Mouse (Mus musculus): Measurements from ENCODE around the gene Hpd. TPM values are rescaled to one million over a fixed set of nuclear protein-coding genes. Genes with fewer than 3 reads are reported as not detected.

The Hpd gene
- polyA plus RNA-seq, 1 experiment from 2014 or later, result 0.46 TPM

DNA sequence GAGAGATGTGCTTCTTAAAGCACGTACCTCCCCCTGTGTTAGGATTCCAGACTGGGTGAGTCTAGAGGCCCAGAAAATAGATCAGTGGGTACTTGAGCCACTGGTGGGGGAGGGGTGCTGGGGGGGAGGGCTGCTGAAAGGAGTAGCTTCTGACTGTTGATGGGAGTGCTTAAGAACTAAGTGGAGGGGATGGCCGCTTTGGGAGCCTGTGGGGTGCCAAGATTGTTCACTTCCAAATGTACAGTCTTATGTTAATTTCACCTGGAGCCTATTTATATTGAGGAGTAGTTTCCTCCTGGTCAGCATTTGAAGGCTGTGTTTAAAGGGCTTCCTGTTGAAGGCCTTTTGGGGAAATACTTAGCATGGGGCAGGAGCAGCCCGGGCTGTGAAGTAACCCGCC is 24.6 kb downstream of the Hpd start:
- peaks cover 77% of the 10 kb centered on the region for H3K36me3 ChIP-seq (ENCODE audit: control insufficient read depth, insufficient read depth)
- H3K4me1 ChIP-seq (ENCODE audit: control insufficient read depth, insufficient read depth, low read length), result no peaks in the 10 kb centered on the region
- H3K4me3 ChIP-seq (ENCODE audit: low read length), result no peak overlapping the region
- H3K9ac ChIP-seq (ENCODE audit: low read length), result no peak overlapping the region
- no peak overlapping the region for H3K27ac ChIP-seq (ENCODE audit: low read length)
- WGBS, result 63% methylated on average over 4 of the region's 4 CpGs
- H3K4me2 ChIP-seq (ENCODE audit: low read depth, low read length), result no peak overlapping the region
- H3K9me3 ChIP-seq (replicated peaks; ENCODE audit: control insufficient read depth, low read length), result no peaks in the 10 kb centered on the region
- no peak for ATAC-seq (replicated peaks; ENCODE audit: extremely low read depth, insufficient read depth, low FRiP score)
- H3K27me3 ChIP-seq (ENCODE audit: control insufficient read depth, insufficient read depth, low read length), result no peaks in the 10 kb centered on the region

- Histone ChIP-seq H3K36me3 (ENCODE audit: control insufficient read depth, insufficient read depth) (peaks cover 75% of the 10 kb centered on the region), H3K4me2 (ENCODE audit: low read depth, low read length) (no peak overlapping the region), H3K9me3 (replicated peaks; ENCODE audit: control insufficient read depth, low read length) (no peaks in the 10 kb centered on the region), H3K27me3 (ENCODE audit: control insufficient read depth, insufficient read depth, low read length) (no peaks in the 10 kb centered on the region), H3K9ac (ENCODE audit: low read length) (no peak overlapping the region), H3K4me1 (ENCODE audit: control insufficient read depth, insufficient read depth, low read length) (no peaks in the 10 kb centered on the region), H3K27ac (ENCODE audit: low read length) (no peak overlapping the region), H3K4me3 (ENCODE audit: low read length) (no peak overlapping the region)
- whole genome bisulfite sequencing, result 89% methylated on average over 12 of the region's 12 CpGs
- no peak for ATAC-seq (replicated peaks; ENCODE audit: extremely low read depth, insufficient read depth, low FRiP score)
Observed at GRCm38 (mm10) chr5:123156763-123157162, 25.8 kb downstream of the Hpd start.

- Histone ChIP-seq H3K9ac (ENCODE audit: low read length) (no peak overlapping the region), H3K27me3 (ENCODE audit: control insufficient read depth, insufficient read depth, low read length) (no peaks in the 10 kb centered on the region), H3K4me3 (ENCODE audit: low read length) (no peak overlapping the region), H3K36me3 (ENCODE audit: control insufficient read depth, insufficient read depth) (peaks cover 62% of the 10 kb centered on the region), H3K27ac (ENCODE audit: low read length) (no peak overlapping the region), H3K4me1 (ENCODE audit: control insufficient read depth, insufficient read depth, low read length) (peaks cover 11% of the 10 kb centered on the region), H3K9me3 (replicated peaks; ENCODE audit: control insufficient read depth, low read length) (no peaks in the 10 kb centered on the region), H3K4me2 (ENCODE audit: low read depth, low read length) (no peak overlapping the region)
- WGBS, result 35% methylated on average over 7 of the region's 7 CpGs
- ATAC-seq (replicated peaks; ENCODE audit: extremely low read depth, insufficient read depth, low FRiP score), result no peak; the same call in 1 of the 2 replicates
Observed at GRCm38 (mm10) chr5:123155425-123155824, 27.1 kb downstream of the Hpd start.

DNA sequence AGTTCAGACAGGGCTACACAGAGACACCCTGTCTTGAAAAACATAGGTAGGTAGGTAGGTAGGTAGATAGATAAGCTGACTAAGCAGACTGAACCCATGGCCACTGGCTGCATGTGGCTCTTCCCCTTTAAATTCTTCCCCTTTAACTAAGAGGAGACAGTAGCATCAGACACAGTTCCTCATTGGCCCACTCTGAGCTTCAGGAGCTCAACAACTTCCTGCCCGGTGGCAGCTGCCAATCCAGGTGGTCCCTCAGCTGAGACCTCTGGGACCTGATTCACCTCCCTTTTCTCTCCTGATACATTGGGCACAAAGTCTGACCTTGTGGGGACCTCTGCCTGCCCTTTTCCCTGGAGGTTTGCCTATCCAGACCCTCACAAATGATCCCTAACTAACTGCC is 29.6 kb downstream of the Hpd start:
- no peaks in the 10 kb centered on the region for H3K9me3 ChIP-seq (replicated peaks; ENCODE audit: control insufficient read depth, low read length)
- H3K36me3 ChIP-seq (ENCODE audit: control insufficient read depth, insufficient read depth), result peaks cover 46% of the 10 kb centered on the region
- no peaks in the 10 kb centered on the region for H3K27me3 ChIP-seq (ENCODE audit: control insufficient read depth, insufficient read depth, low read length)
- WGBS, result 73% methylated on average over 1 of the region's 1 CpGs
- H3K27ac ChIP-seq (ENCODE audit: low read length), result no peak overlapping the region
- no peak overlapping the region for H3K4me3 ChIP-seq (ENCODE audit: low read length)
- H3K4me2 ChIP-seq (ENCODE audit: low read depth, low read length), result no peak overlapping the region
- no peak for ATAC-seq (replicated peaks; ENCODE audit: extremely low read depth, insufficient read depth, low FRiP score)
- no peak overlapping the region for H3K9ac ChIP-seq (ENCODE audit: low read length)
- peaks cover 24% of the 10 kb centered on the region for H3K4me1 ChIP-seq (ENCODE audit: control insufficient read depth, insufficient read depth, low read length)

DNA sequence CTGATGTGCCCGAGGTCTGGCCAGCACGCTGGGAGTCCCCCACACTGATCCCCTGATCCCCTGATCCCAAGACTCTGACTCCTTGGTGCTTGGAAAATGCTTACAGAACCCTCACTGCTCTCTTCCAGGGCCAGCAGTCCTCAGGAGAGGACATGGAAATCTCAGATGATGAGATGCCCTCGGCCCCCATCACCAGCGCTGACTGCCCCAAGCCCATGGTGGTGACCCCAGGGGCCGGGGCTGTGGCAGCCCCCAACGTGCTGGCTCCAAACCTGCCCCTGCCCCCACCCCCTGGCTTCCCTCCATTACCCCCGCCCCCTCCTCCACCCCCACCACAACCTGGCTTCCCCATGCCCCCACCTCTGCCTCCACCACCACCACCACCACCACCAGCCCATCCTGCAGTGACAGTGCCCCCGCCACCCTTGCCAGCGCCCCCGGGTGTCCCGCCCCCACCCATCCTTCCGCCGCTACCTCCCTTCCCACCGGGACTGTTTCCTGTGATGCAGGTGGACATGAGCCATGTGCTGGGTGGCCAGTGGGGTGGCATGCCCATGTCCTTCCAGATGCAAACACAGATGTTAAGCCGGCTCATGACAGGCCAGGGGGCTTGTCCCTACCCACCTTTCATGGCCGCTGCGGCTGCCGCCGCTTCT is 30.7 kb downstream of the Hpd start:
- Histone ChIP-seq H3K4me2 (ENCODE audit: low read depth, low read length) (no peak overlapping the region), H3K9me3 (replicated peaks; ENCODE audit: control insufficient read depth, low read length) (no peaks in the 10 kb centered on the region), H3K9ac (ENCODE audit: low read length) (no peak overlapping the region), H3K4me1 (ENCODE audit: control insufficient read depth, insufficient read depth, low read length) (peaks cover 24% of the 10 kb centered on the region), H3K27ac (ENCODE audit: low read length) (no peak overlapping the region), H3K27me3 (ENCODE audit: control insufficient read depth, insufficient read depth, low read length) (no peaks in the 10 kb centered on the region), H3K4me3 (ENCODE audit: low read length) (no peak overlapping the region), H3K36me3 (ENCODE audit: control insufficient read depth, insufficient read depth) (peaks cover 44% of the 10 kb centered on the region)
- WGBS, result 88% methylated on average over 16 of the region's 19 CpGs
- ATAC-seq (replicated peaks; ENCODE audit: extremely low read depth, insufficient read depth, low FRiP score), result no peak

DNA sequence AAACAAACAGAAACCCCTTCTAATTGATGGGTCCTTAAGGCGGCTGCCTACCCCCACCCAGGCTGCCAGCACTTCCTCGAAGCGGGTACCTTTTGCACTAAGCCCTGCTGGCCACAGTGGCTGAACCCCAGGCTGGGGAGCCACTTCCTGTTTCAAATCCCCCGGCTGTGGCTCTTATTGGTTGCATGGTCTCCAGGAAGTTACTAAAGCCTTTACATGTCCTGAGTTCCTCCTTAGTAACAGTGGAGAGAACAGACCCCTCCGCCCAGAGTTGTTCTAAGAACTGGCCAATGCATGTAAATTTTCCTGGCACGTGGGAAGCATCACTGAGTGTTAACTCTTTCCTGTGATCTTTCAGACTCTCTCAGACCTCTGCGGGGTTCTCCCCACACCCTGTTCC is 31.4 kb downstream of the Hpd start:
- Histone ChIP-seq H3K27me3 (ENCODE audit: control insufficient read depth, insufficient read depth, low read length) (no peaks in the 10 kb centered on the region), H3K9ac (ENCODE audit: low read length) (peak overlapping the region; percentile 15; the same call in 1 of the 2 replicates), H3K27ac (ENCODE audit: low read length) (peak overlapping the region; percentile 63), H3K9me3 (replicated peaks; ENCODE audit: control insufficient read depth, low read length) (no peaks in the 10 kb centered on the region), H3K4me3 (ENCODE audit: low read length) (peak overlapping the region; percentile 38), H3K4me2 (ENCODE audit: low read depth, low read length) (peak overlapping the region; percentile 57), H3K4me1 (ENCODE audit: control insufficient read depth, insufficient read depth, low read length) (peaks cover 24% of the 10 kb centered on the region), H3K36me3 (ENCODE audit: control insufficient read depth, insufficient read depth) (peaks cover 48% of the 10 kb centered on the region)
- 41% methylated on average over 7 of the region's 7 CpGs for WGBS
- ATAC-seq (replicated peaks; ENCODE audit: extremely low read depth, insufficient read depth, low FRiP score), result peak; percentile 2; the same call in 1 of the 2 replicates

- WGBS, result 44% methylated on average over 7 of the region's 7 CpGs
- H3K4me1 ChIP-seq (ENCODE audit: control insufficient read depth, insufficient read depth, low read length), result peaks cover 29% of the 10 kb centered on the region
- H3K4me2 ChIP-seq (ENCODE audit: low read depth, low read length), result peak overlapping the region; percentile 57
- peak overlapping the region; percentile 15 for H3K9ac ChIP-seq (ENCODE audit: low read length)
- H3K36me3 ChIP-seq (ENCODE audit: control insufficient read depth, insufficient read depth), result peaks cover 48% of the 10 kb centered on the region
- peak overlapping the region; percentile 63 for H3K27ac ChIP-seq (ENCODE audit: low read length)
- no peaks in the 10 kb centered on the region for H3K9me3 ChIP-seq (replicated peaks; ENCODE audit: control insufficient read depth, low read length)
- peak; percentile 43 for ATAC-seq (replicated peaks; ENCODE audit: extremely low read depth, insufficient read depth, low FRiP score)
- H3K4me3 ChIP-seq (ENCODE audit: low read length), result peak overlapping the region; percentile 38
- H3K27me3 ChIP-seq (ENCODE audit: control insufficient read depth, insufficient read depth, low read length), result no peaks in the 10 kb centered on the region
Observed at GRCm38 (mm10) chr5:123150641-123151040, 31.9 kb downstream of the Hpd start.

GRCm38 (mm10) chr5:123149451-123150400 is 32.8 kb downstream of the Hpd start:
- Histone ChIP-seq H3K36me3 (ENCODE audit: control insufficient read depth, insufficient read depth) (peaks cover 46% of the 10 kb centered on the region), H3K4me1 (ENCODE audit: control insufficient read depth, insufficient read depth, low read length) (peaks cover 38% of the 10 kb centered on the region)

More at GRCm38 (mm10) chr5:123149451-123150400, 32.8 kb downstream of the Hpd start:
- 6% methylated on average over 19 of the region's 19 CpGs for WGBS
- no peaks in the 10 kb centered on the region for H3K9me3 ChIP-seq (replicated peaks; ENCODE audit: control insufficient read depth, low read length)
- no peaks in the 10 kb centered on the region for H3K27me3 ChIP-seq (ENCODE audit: control insufficient read depth, insufficient read depth, low read length)
- peak overlapping the region; percentile 43 for H3K27ac ChIP-seq (ENCODE audit: low read length)
- ATAC-seq (replicated peaks; ENCODE audit: extremely low read depth, insufficient read depth, low FRiP score), result peak; percentile 75
- H3K4me3 ChIP-seq (ENCODE audit: low read length), result peak overlapping the region; percentile 38
- peak overlapping the region; percentile 63 for H3K9ac ChIP-seq (ENCODE audit: low read length)
- H3K4me2 ChIP-seq (ENCODE audit: low read depth, low read length), result peak overlapping the region; percentile 57

Measured in heart, embryonic 16.5 days (tissue).